Mouse (Mus musculus) C2C12 (cell line): ENCODE measurements at regions not wholly inside any gene's neighbourhood (a gene's known extent, or its start where the extent isn't known, plus 50 kb on each side); places are given as distances from the start of the nearest gene placed in this dataset.

Experiments
- CTCF ChIP-seq: IDR thresholded peaks from one replicate; pipeline ENCODE4 v1.5.1; 2011; ENCODE audit not compliant: control insufficient read depth, insufficient read depth, insufficient read length
- MYOG ChIP-seq: IDR thresholded peaks from one replicate; pipeline ENCODE4 v1.6.1; 2011; ENCODE audit not compliant: control insufficient read depth, insufficient read length; ENCODE audit errors: extremely low read depth
- USF1 ChIP-seq: IDR thresholded peaks from one replicate; pipeline ENCODE4 v1.6.1; 2011; ENCODE audit warnings: low read depth, mild to moderate bottlenecking, control low read depth, moderate library complexity

GRCm38 (mm10) chr2:117043831-117044230, 77.3 kb upstream of the Spred1 start:
- no peak for TF ChIP-seq USF1
- TF ChIP-seq CTCF = no peak
- no peak for TF ChIP-seq MYOG
